9 mouse cellular contexts compared by ENCODE assay signal in the genomic region with DNA sequence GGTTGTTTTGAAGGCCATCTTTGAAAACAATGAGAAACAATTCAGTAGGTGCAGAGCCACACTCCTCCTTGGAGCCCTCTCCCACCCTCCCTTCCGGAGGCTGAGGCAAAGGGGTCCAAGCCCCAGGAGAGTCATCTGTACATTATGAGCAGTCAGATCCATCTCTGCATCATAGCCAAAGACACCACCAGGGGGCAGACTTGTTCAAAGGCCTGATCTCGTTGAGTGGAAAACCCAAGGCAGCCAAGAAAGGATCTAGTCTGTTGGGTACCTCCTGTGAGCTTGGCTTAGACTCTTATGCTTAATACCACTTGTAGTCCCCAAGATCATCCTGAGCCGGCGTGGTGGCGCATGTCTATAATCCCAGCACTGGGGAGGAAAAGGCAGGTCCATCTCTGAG. TPM values are rescaled to one million over a fixed set of nuclear protein-coding genes. Genes with fewer than 3 reads are reported as not detected.
DNase-seq lines count a peak whose midpoint lies in the region; ATAC-seq lines count a peak whose summit lies in the region.
"Had no signal": no experiment of that assay in that cellular context is flagged by ENCODE, and none has a peak within 500 bp of the region (broad histone marks: within the 10 kb centered on the region; RNA-seq: fewer than 3 reads in every experiment).

No protein-coding gene starts in this region.

- no peaks in the 10 kb centered on the region for H3K36me3 ChIP-seq in hindbrain, embryonic 14.5 days (replicated peaks; ENCODE audit: control insufficient read depth, insufficient read depth)
- no peaks in the 10 kb centered on the region for H3K36me3 ChIP-seq in hindbrain, embryonic 16.5 days (ENCODE audit: control insufficient read depth, insufficient read depth, low read length)
- no peaks in the 10 kb centered on the region for H3K36me3 ChIP-seq in limb, embryonic 10.5 days
- H3K36me3 ChIP-seq: limb, embryonic 12.5 days had no signal

- peaks cover 15% of the 10 kb centered on the region; the same call in 1 of the 2 replicates for H3K9me3 ChIP-seq in hindbrain, embryonic 14.5 days (ENCODE audit: control insufficient read depth, low read length)
- H3K9me3 ChIP-seq in hindbrain, embryonic 16.5 days (ENCODE audit: control insufficient read depth, low read length), result peaks cover 19% of the 10 kb centered on the region
- peaks cover 8% of the 10 kb centered on the region; the same call in 1 of the 2 replicates for H3K9me3 ChIP-seq in limb, embryonic 10.5 days (replicated peaks)

- H3K4me1 ChIP-seq in hindbrain, embryonic 14.5 days (replicated peaks; ENCODE audit: control insufficient read depth, insufficient read depth, low read length), result no peaks in the 10 kb centered on the region
- no peaks in the 10 kb centered on the region for H3K4me1 ChIP-seq in hindbrain, embryonic 16.5 days (ENCODE audit: control insufficient read depth, insufficient read depth, low read depth, low read length)
- H3K4me1 ChIP-seq in limb, embryonic 10.5 days, result peaks cover 11% of the 10 kb centered on the region
- H3K4me1 ChIP-seq: limb, embryonic 12.5 days had no signal

- H3K9ac ChIP-seq in hindbrain, embryonic 14.5 days, result no peak overlapping the region
- H3K9ac ChIP-seq in hindbrain, embryonic 16.5 days (ENCODE audit: low read depth, low read length), result no peak overlapping the region
- H3K9ac ChIP-seq: limb, embryonic 12.5 days had no signal

- 65% methylated on average over 5 of the region's 5 CpGs for WGBS in hindbrain, embryonic 14.5 days
- 65% methylated on average over 5 of the region's 5 CpGs for WGBS in hindbrain, embryonic 16.5 days
- WGBS in limb, embryonic 10.5 days, result 72% methylated on average over 5 of the region's 5 CpGs

- DNase-seq in hindbrain, embryonic 14.5 days (ENCODE audit: low spot score), result peak; percentile 50
- peak; percentile 39 for DNase-seq in MEL-GATA-1-ER (ENCODE audit: extremely low read depth, low read depth)
- DNase-seq in c-Kit-positive CD71-positive TER-119-positive erythroid progenitor cells, embryonic 14.5 days (ENCODE audit: low spot score), result peak; percentile 74
- DNase-seq in limb, embryonic 10.5 days (ENCODE audit: low spot score), result peak; percentile 53
- peak; percentile 60 to 68 for DNase-seq in right cerebral cortex, adult 2 months (ENCODE audit: low spot score in 2 of 2)

- no peaks in the 10 kb centered on the region for H3K27me3 ChIP-seq in hindbrain, embryonic 14.5 days (ENCODE audit: control insufficient read depth, insufficient read depth, low read length)
- no peaks in the 10 kb centered on the region; the same call in 1 of the 2 replicates for H3K27me3 ChIP-seq in hindbrain, embryonic 16.5 days (replicated peaks; ENCODE audit: control insufficient read depth, insufficient read depth, low read length)
- H3K27me3 ChIP-seq in limb, embryonic 10.5 days (ENCODE audit: low read depth, poor library complexity, severe bottlenecking), result peaks cover 8% of the 10 kb centered on the region; the same call in 1 of the 2 replicates
- H3K27me3 ChIP-seq: limb, embryonic 12.5 days had no signal

- H3K27ac ChIP-seq in hindbrain, embryonic 14.5 days, result no peak overlapping the region
- no peak overlapping the region for H3K27ac ChIP-seq in hindbrain, embryonic 16.5 days (ENCODE audit: low read depth, low read length)
- no peak overlapping the region for H3K27ac ChIP-seq in limb, embryonic 10.5 days
- H3K27ac ChIP-seq: limb, embryonic 12.5 days had no signal

- no peak for ATAC-seq in hindbrain, embryonic 14.5 days (ENCODE audit: low FRiP score)
- ATAC-seq in hindbrain, embryonic 16.5 days, result no peak
- peak; percentile 20; the same call in 1 of the 2 replicates for ATAC-seq in granulocyte monocyte progenitor cell, adult 5-6 weeks (replicated peaks; ENCODE audit: poor library complexity, severe bottlenecking)
- ATAC-seq in activated CD4-positive, CD25-positive, alpha-beta regulatory T cell, adult 4 months, result no peak

- H3K4me2 ChIP-seq in hindbrain, embryonic 14.5 days (replicated peaks), result no peak overlapping the region
- H3K4me2 ChIP-seq in hindbrain, embryonic 16.5 days (ENCODE audit: low read length), result no peak overlapping the region
- H3K4me2 ChIP-seq: limb, embryonic 12.5 days had no signal

- no peak overlapping the region for H3K4me3 ChIP-seq in hindbrain, embryonic 14.5 days (replicated peaks; ENCODE audit: low read length)
- no peak overlapping the region for H3K4me3 ChIP-seq in hindbrain, embryonic 16.5 days (ENCODE audit: low read length)
- H3K4me3 ChIP-seq in limb, embryonic 10.5 days, result no peak overlapping the region
- H3K4me3 ChIP-seq: limb, embryonic 12.5 days had no signal

RNA-seq across cellular contexts. Expression of a gene that starts 11.5 kb away (rescaled TPM):
- polyA plus RNA-seq in hindbrain, embryonic 14.5 days (2014; fragmentation: Nextera tagmentation; extraction: Ambion mirVana), result not detected in 2 replicates
- polyA plus RNA-seq in hindbrain, embryonic 16.5 days (2015; fragmentation: Nextera tagmentation; extraction: Ambion mirVana), result 0.05 TPM in 1 of 2 replicates, not detected in the other
- 0.19 and 0.21 TPM in 2 replicates for total RNA-seq in granulocyte monocyte progenitor cell, adult 5-6 weeks (2014; fragmentation: Nextera tagmentation)
- total RNA-seq in granulocyte monocyte progenitor cell, adult 5-6 weeks (2017), result 0.04 TPM in 1 of 2 replicates, not detected in the other
- polyA plus RNA-seq in limb, embryonic 10.5 days (2016; fragmentation: Nextera tagmentation; extraction: Ambion mirVana), result 1.3 and 1.5 TPM in 2 replicates
- polyA plus RNA-seq in activated CD4-positive, CD25-positive, alpha-beta regulatory T cell, adult 4 months (2017; shearing (Covaris generic)), result under 1 TPM in 1 of 2 experiments, not detected in 1; 0.15 TPM

RNA-seq across cellular contexts. Expression of a gene that starts 23.6 kb away (rescaled TPM):
- polyA plus RNA-seq in hindbrain, embryonic 14.5 days (2014; fragmentation: Nextera tagmentation; extraction: Ambion mirVana), result not detected in 2 replicates
- polyA plus RNA-seq in hindbrain, embryonic 16.5 days (2015; fragmentation: Nextera tagmentation; extraction: Ambion mirVana), result not detected in 2 replicates
- not detected in 2 replicates for total RNA-seq in granulocyte monocyte progenitor cell, adult 5-6 weeks (2014; fragmentation: Nextera tagmentation)
- total RNA-seq in granulocyte monocyte progenitor cell, adult 5-6 weeks (2017), result not detected in 2 replicates
- polyA plus RNA-seq in limb, embryonic 10.5 days (2016; fragmentation: Nextera tagmentation; extraction: Ambion mirVana), result 0.36 and 0.44 TPM in 2 replicates
- under 1 TPM; 0.20 to 0.29 TPM for polyA plus RNA-seq in activated CD4-positive, CD25-positive, alpha-beta regulatory T cell, adult 4 months (2017; shearing (Covaris generic))

RNA-seq across cellular contexts. Expression of a gene that starts 48.0 kb away (rescaled TPM):
- polyA plus RNA-seq in hindbrain, embryonic 14.5 days (2014; fragmentation: Nextera tagmentation; extraction: Ambion mirVana), result 0.08 and 0.22 TPM in 2 replicates
- polyA plus RNA-seq in hindbrain, embryonic 16.5 days (2015; fragmentation: Nextera tagmentation; extraction: Ambion mirVana), result 0.14 TPM in 1 of 2 replicates, not detected in the other
- total RNA-seq in granulocyte monocyte progenitor cell, adult 5-6 weeks (2014; fragmentation: Nextera tagmentation), result 2.8 and 7.9 TPM in 2 replicates
- total RNA-seq in granulocyte monocyte progenitor cell, adult 5-6 weeks (2017), result 5.1 and 6.4 TPM in 2 replicates
- 0.08 TPM in 1 of 2 replicates, not detected in the other for polyA plus RNA-seq in limb, embryonic 10.5 days (2016; fragmentation: Nextera tagmentation; extraction: Ambion mirVana)
- polyA plus RNA-seq in activated CD4-positive, CD25-positive, alpha-beta regulatory T cell, adult 4 months (2017; shearing (Covaris generic)), result under 1 TPM in 1 of 2 experiments, not detected in 1; 0.56 TPM
- polyA plus RNA-seq: limb, embryonic 12.5 days had no signal
